Mouse (Mus musculus) midbrain, embryonic 12.5 days (tissue): ENCODE results near the gene Clec12a. TPM values are rescaled to one million over a fixed set of nuclear protein-coding genes. Genes with fewer than 3 reads are reported as not detected.

Experiments
- ATAC-seq: fragments of 200-750 bp; cut with Nextera tagmentation; 2 replicates; pipeline ENCODE4 v1.8.0; 2017; ENCODE audit warnings: low read depth, moderate TSS enrichment, moderate library complexity; ENCODE audit not compliant: low FRiP score
- H3K27ac ChIP-seq: fragments of 300-500 bp; sonication (generic); replicated peaks from 2 replicates; pipeline ENCODE4 v1.5.1; 2016; ENCODE audit warnings: mild to moderate bottlenecking
- H3K27me3 ChIP-seq: fragments of 300-500 bp; sonication (generic); 2 replicates; pipeline ENCODE4 v1.6.1; 2016; ENCODE audit warnings: mild to moderate bottlenecking
- H3K36me3 ChIP-seq: fragments of 300-500 bp; sonication (generic); 2 replicates; pipeline ENCODE4 v1.6.1; 2016
- H3K4me1 ChIP-seq: fragments of 300-500 bp; sonication (generic); 2 replicates; pipeline ENCODE4 v1.6.1; 2016
- H3K4me2 ChIP-seq: fragments of 300-500 bp; sonication (generic); replicated peaks from 2 replicates; pipeline ENCODE4 v1.6.1; 2016; ENCODE audit warnings: mild to moderate bottlenecking, moderate library complexity
- H3K4me3 ChIP-seq: fragments of 300-500 bp; sonication (generic); 2 replicates; pipeline ENCODE4 v1.5.1; 2016; ENCODE audit warnings: mild to moderate bottlenecking
- H3K9ac ChIP-seq: fragments of 300-500 bp; sonication (generic); replicated peaks from 2 replicates; pipeline ENCODE4 v1.6.1; 2016; ENCODE audit warnings: mild to moderate bottlenecking, moderate library complexity
- H3K9me3 ChIP-seq: fragments of 300-500 bp; sonication (generic); 2 replicates; pipeline ENCODE4 v1.6.1; 2016; ENCODE audit warnings: mild to moderate bottlenecking
- WGBS: fragments of 180-500 bp; shearing (Covaris S2); methylation state at CpG from one replicate; pipeline ENCODE4 v1.1.7; 2016; 5-methylcytosine and 5-hydroxymethylcytosine counted together
- polyA plus RNA-seq: library from polyadenylated mRNA; unstranded; fragments of >200 nt; fragmentation: Nextera tagmentation; extraction: Ambion mirVana; gene quantifications from 2 replicates; pipeline ENCODE4 v1.2.1, GENCODE M21; 2016

Gene Clec12a
- polyA plus RNA-seq, 1 experiment from 2014 or later: 0.14 TPM

DNA sequence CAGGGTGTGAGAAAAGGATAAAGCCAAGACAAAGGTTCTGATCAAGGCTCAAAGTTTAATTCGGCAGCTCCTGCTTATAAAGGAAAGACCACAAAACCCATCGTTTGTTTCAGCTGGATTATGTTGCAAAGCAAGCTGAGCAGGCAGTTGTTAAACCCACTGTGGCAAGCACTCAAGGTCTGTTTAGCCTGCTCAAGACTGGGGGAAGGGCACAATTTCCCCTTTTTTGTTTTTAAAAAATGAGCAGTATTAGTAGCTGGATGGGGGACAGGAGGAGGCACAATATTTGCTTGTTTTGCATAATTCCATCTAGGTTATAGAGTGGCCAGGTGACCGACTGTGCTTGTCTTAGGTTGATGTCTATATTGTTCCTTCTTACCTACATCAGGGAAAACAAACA lies 1.9 kb downstream of the Clec12a start:
- Histone ChIP-seq H3K4me1 (no peaks in the 10 kb centered on the region), H3K4me3 (no peak overlapping the region), H3K9ac (no peak overlapping the region), H3K9me3 (peaks cover 6% of the 10 kb centered on the region; the same call in 1 of the 2 replicates), H3K27ac (no peak overlapping the region), H3K36me3 (no peaks in the 10 kb centered on the region), H3K4me2 (no peak overlapping the region), H3K27me3 (no peaks in the 10 kb centered on the region)
- no peak for ATAC-seq
- 76% methylated on average over 3 of the region's 3 CpGs for WGBS

GRCm38 (mm10) chr6:129349524-129350352 lies 7.2 kb downstream of the Clec12a start:
- Histone ChIP-seq H3K4me1 (no peaks in the 10 kb centered on the region), H3K4me3 (no peak overlapping the region), H3K36me3 (no peaks in the 10 kb centered on the region), H3K27me3 (no peaks in the 10 kb centered on the region), H3K27ac (no peak overlapping the region), H3K9ac (no peak overlapping the region), H3K9me3 (peaks cover 6% of the 10 kb centered on the region; the same call in 1 of the 2 replicates), H3K4me2 (no peak overlapping the region)
- 62% methylated on average over 4 of the region's 4 CpGs for WGBS
- ATAC-seq: no peak

DNA sequence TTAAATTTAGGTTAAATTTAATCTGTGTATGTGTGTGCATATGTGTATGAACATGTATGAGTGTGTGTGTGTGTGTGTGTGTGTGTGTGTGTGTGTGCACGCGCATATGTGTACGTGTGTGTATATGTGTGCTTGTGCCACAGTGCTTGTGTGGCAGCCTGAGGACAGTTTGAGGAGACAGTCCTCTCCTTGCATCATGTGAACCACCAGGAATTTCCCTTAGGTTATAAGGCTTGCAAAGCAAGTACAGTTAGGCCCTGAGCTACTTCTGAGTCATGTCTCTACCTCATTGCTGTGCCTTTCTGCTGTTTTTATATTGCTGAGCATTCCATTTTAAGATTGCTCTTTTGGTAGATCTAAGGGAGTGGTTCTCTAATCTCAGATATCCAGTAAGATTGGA lies 8.6 kb downstream of the Clec12a start:
- H3K4me1 ChIP-seq: no peaks in the 10 kb centered on the region
- 92% methylated on average over 3 of the region's 3 CpGs for WGBS
- H3K9me3 ChIP-seq: peaks cover 6% of the 10 kb centered on the region; the same call in 1 of the 2 replicates
- no peak for ATAC-seq
- no peak overlapping the region for H3K9ac ChIP-seq
- no peak overlapping the region for H3K4me3 ChIP-seq
- H3K36me3 ChIP-seq: no peaks in the 10 kb centered on the region
- H3K27me3 ChIP-seq: no peaks in the 10 kb centered on the region
- no peak overlapping the region for H3K4me2 ChIP-seq
- no peak overlapping the region for H3K27ac ChIP-seq

DNA sequence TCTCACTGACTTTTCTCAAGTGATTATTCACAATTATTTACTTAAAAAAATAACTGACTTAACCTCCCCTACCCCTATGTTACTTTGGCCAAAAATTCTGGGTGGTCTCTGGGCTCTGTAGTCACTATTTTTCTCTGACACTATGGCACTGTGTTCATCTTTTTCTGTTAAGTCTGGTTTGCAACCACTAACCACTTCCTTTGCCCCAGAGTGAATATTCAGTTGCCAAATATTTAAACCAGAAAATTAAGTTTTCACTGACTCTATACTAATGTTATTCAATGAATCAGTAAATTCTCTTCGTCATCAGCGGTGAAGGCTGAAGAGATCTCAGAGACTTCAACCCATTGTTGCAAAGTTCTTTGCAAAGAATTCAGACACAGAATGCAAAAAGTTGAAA lies 13.3 kb downstream of the Clec12a start:
- Histone ChIP-seq H3K36me3 (no peaks in the 10 kb centered on the region), H3K9me3 (no peaks in the 10 kb centered on the region), H3K27ac (no peak overlapping the region), H3K4me1 (no peaks in the 10 kb centered on the region), H3K27me3 (no peaks in the 10 kb centered on the region), H3K9ac (no peak overlapping the region), H3K4me3 (no peak overlapping the region), H3K4me2 (no peak overlapping the region)
- ATAC-seq: no peak
- WGBS: 97% methylated on average over 2 of the region's 2 CpGs

GRCm38 (mm10) chr6:129356430-129356829 lies 13.9 kb downstream of the Clec12a start:
- H3K9ac ChIP-seq: no peak overlapping the region
- no peak for ATAC-seq
- no peaks in the 10 kb centered on the region for H3K27me3 ChIP-seq
- no peaks in the 10 kb centered on the region for H3K9me3 ChIP-seq
- no peak overlapping the region for H3K4me2 ChIP-seq
- H3K36me3 ChIP-seq: no peaks in the 10 kb centered on the region
- H3K4me1 ChIP-seq: no peaks in the 10 kb centered on the region
- no peak overlapping the region for H3K27ac ChIP-seq
- H3K4me3 ChIP-seq: no peak overlapping the region

DNA sequence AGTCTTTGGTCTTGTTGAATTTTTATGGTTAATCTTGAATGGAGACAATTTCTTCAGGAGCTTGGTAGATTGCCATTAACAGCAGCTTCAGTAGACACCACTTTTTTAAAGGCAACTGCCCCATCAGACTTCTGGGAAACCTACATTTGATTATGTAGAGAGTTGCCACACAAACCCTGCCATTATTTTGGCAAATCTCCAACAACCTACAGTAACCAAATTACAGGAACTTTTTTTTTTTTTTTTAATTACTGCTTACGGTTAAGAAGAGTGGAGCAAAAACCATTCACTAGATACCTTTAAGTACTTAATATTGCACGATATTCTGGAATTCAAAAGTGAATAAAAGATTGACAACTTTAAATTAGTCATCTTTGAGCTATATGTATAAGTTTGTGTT lies 17.0 kb downstream of the Clec12a start:
- Histone ChIP-seq H3K4me1 (no peaks in the 10 kb centered on the region), H3K4me3 (no peak overlapping the region), H3K4me2 (no peak overlapping the region), H3K9ac (no peak overlapping the region), H3K27me3 (no peaks in the 10 kb centered on the region), H3K36me3 (no peaks in the 10 kb centered on the region), H3K9me3 (no peaks in the 10 kb centered on the region), H3K27ac (no peak overlapping the region)
- ATAC-seq: no peak
- 92% methylated on average over 2 of the region's 2 CpGs for WGBS

DNA sequence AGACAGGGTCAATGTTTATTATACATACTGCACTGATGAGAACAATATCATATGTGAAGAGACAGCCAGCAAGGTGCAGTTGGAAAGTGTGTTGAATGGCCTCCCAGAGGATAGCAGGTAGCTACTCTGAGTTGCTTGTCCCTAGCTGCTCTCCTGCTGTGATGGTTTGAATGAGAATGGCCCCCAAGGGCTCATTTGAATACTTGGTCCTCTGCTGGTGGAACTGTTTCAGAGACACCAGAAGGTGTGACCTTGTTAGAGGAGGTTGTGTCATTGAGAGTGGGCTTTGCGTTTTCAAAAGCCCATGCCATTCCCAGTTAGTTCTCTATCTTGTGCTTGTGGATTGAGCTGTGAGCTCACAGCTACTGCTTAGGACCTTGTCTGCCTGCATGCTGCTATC lies 21.5 kb downstream of the Clec12a start:
- no peak overlapping the region for H3K4me2 ChIP-seq
- H3K27ac ChIP-seq: no peak overlapping the region
- H3K27me3 ChIP-seq: no peaks in the 10 kb centered on the region
- no peaks in the 10 kb centered on the region for H3K9me3 ChIP-seq
- H3K4me1 ChIP-seq: no peaks in the 10 kb centered on the region
- no peaks in the 10 kb centered on the region for H3K36me3 ChIP-seq
- H3K9ac ChIP-seq: no peak overlapping the region
- WGBS: 7% methylated on average over 1 of the region's 1 CpGs
- no peak overlapping the region for H3K4me3 ChIP-seq
- no peak for ATAC-seq

- H3K4me3 ChIP-seq: no peak overlapping the region
- H3K4me1 ChIP-seq: no peaks in the 10 kb centered on the region
- H3K4me2 ChIP-seq: no peak overlapping the region
- ATAC-seq: peak; percentile 71
- no peak overlapping the region for H3K9ac ChIP-seq
- WGBS: 21% methylated on average over 6 of the region's 6 CpGs
- H3K9me3 ChIP-seq: no peaks in the 10 kb centered on the region
- H3K27ac ChIP-seq: no peak overlapping the region
- no peaks in the 10 kb centered on the region for H3K36me3 ChIP-seq
- no peaks in the 10 kb centered on the region for H3K27me3 ChIP-seq
Measured at GRCm38 (mm10) chr6:129365959-129366359, 23.5 kb downstream of the Clec12a start.

GRCm38 (mm10) chr6:129369374-129370132 lies 27.1 kb downstream of the Clec12a start:
- Histone ChIP-seq H3K27me3 (no peaks in the 10 kb centered on the region), H3K9ac (no peak overlapping the region), H3K4me1 (no peaks in the 10 kb centered on the region), H3K4me2 (no peak overlapping the region), H3K9me3 (no peaks in the 10 kb centered on the region), H3K4me3 (no peak overlapping the region), H3K27ac (no peak overlapping the region), H3K36me3 (no peaks in the 10 kb centered on the region)
- no peak for ATAC-seq
- 75% methylated on average over 7 of the region's 7 CpGs for WGBS

GRCm38 (mm10) chr6:129374937-129375471 lies 32.5 kb downstream of the Clec12a start:
- H3K27ac ChIP-seq: no peak overlapping the region
- H3K27me3 ChIP-seq: no peaks in the 10 kb centered on the region
- ATAC-seq: no peak
- H3K9me3 ChIP-seq: peaks cover 3% of the 10 kb centered on the region; the same call in 1 of the 2 replicates
- no peaks in the 10 kb centered on the region for H3K36me3 ChIP-seq
- H3K9ac ChIP-seq: no peak overlapping the region
- 84% methylated on average over 2 of the region's 2 CpGs for WGBS
- H3K4me1 ChIP-seq: no peaks in the 10 kb centered on the region
- H3K4me3 ChIP-seq: no peak overlapping the region
- H3K4me2 ChIP-seq: no peak overlapping the region

DNA sequence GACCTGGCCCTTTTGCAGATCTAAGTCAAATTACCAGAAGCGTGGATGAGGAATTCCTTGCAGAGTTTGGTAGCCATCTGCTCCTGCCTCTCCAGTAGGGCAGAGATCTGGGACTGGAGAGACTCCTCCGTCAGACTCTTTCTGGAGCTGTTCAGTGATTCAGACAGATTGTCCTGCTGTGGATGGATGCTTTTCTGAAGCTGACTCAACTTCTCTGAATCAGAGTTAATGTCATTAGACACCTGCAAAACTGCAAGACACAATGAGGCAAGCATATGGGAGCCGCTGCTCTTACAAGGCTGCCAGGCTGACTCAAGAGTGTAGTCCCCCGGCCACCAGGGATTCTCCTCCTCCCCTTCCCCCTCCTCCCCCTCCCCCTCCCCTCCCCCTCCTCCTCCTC lies 38.0 kb downstream of the Clec12a start:
- WGBS: 70% methylated on average over 4 of the region's 4 CpGs
- H3K4me1 ChIP-seq: no peaks in the 10 kb centered on the region
- H3K27ac ChIP-seq: no peak overlapping the region
- no peak overlapping the region for H3K4me2 ChIP-seq
- no peaks in the 10 kb centered on the region for H3K27me3 ChIP-seq
- H3K9ac ChIP-seq: no peak overlapping the region
- H3K4me3 ChIP-seq: no peak overlapping the region
- no peaks in the 10 kb centered on the region for H3K36me3 ChIP-seq
- H3K9me3 ChIP-seq: peaks cover 3% of the 10 kb centered on the region; the same call in 1 of the 2 replicates
- ATAC-seq: no peak

DNA sequence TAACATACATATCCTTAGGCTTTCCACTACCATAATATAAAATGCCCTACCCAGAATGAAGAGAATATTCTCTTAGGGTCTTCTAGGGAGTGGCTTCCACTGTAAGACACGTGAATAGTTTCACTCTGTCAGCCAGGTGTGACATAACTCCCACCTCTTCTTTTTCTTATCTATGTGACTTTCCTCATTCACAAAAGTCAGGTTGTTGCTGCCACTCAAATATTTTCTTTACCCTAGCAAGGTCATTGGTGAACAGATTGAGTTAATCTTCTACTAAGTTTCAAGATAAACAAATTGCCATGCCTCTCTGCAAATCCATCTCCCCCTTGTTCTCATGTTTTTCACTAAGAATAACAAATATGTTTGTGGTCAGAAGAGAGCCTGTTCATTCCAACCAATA lies 39.2 kb downstream of the Clec12a start:
- WGBS: 79% methylated on average over 1 of the region's 1 CpGs
- Histone ChIP-seq H3K9ac (no peak overlapping the region), H3K4me2 (no peak overlapping the region), H3K4me1 (no peaks in the 10 kb centered on the region), H3K36me3 (no peaks in the 10 kb centered on the region), H3K27ac (no peak overlapping the region), H3K4me3 (no peak overlapping the region), H3K9me3 (no peaks in the 10 kb centered on the region), H3K27me3 (no peaks in the 10 kb centered on the region)
- no peak for ATAC-seq
